ENCODE assay signal across 8 mouse cellular contexts in genomic region chr12:92302951-92303591, GRCm38 (mm10).
A peak's percentile ranks its signal among the peaks of the same experiment; 100 is the strongest.
DNase-seq lines count a peak whose midpoint lies in the region; ATAC-seq lines count a peak whose summit lies in the region.

No protein-coding gene starts in this region.

- H3K4me1 ChIP-seq in forebrain, embryonic 15.5 days: peaks cover 14% of the 10 kb centered on the region; the same call in 1 of the 2 replicates
- no peaks in the 10 kb centered on the region for H3K4me1 ChIP-seq in kidney, embryonic 14.5 days (ENCODE audit: control insufficient read depth, insufficient read depth, low read length)
- H3K4me1 ChIP-seq in limb, embryonic 11.5 days (ENCODE audit: control insufficient read depth, insufficient read depth, low read length): no peaks in the 10 kb centered on the region
- H3K4me1 ChIP-seq in neural tube, embryonic 11.5 days (ENCODE audit: control insufficient read depth, insufficient read depth, low read length): no peaks in the 10 kb centered on the region
- H3K4me1 ChIP-seq in stomach, embryonic 15.5 days: no peaks in the 10 kb centered on the region

- peak overlapping the region; percentile 27; the same call in 1 of the 2 replicates for H3K27ac ChIP-seq in forebrain, embryonic 15.5 days (replicated peaks)
- H3K27ac ChIP-seq in kidney, embryonic 14.5 days (ENCODE audit: low read depth, low read length): no peak overlapping the region
- H3K27ac ChIP-seq in limb, embryonic 11.5 days (replicated peaks; ENCODE audit: low read depth, low read length): no peak overlapping the region
- H3K27ac ChIP-seq in neural tube, embryonic 11.5 days (ENCODE audit: low read depth, low read length): no peak overlapping the region
- H3K27ac ChIP-seq in stomach, embryonic 15.5 days: no peak overlapping the region

- peak; percentile 92 for ATAC-seq in forebrain, embryonic 15.5 days (replicated peaks)
- peak; percentile 83; the same call in 1 of the 2 replicates for ATAC-seq in kidney, embryonic 14.5 days (ENCODE audit: low FRiP score, low TSS enrichment)
- ATAC-seq in limb, embryonic 11.5 days (ENCODE audit: insufficient number of reproducible peaks, low FRiP score, low TSS enrichment, low read depth): no peak
- ATAC-seq in neural tube, embryonic 11.5 days (ENCODE audit: insufficient read depth, low FRiP score, low TSS enrichment): peak; percentile 71; the same call in 1 of the 2 replicates
- ATAC-seq in stomach, embryonic 15.5 days (ENCODE audit: insufficient read depth, low FRiP score, low read depth): no peak

- no peaks in the 10 kb centered on the region for H3K27me3 ChIP-seq in forebrain, embryonic 15.5 days
- H3K27me3 ChIP-seq in kidney, embryonic 14.5 days (ENCODE audit: control insufficient read depth, insufficient read depth, low read length): no peaks in the 10 kb centered on the region
- no peaks in the 10 kb centered on the region for H3K27me3 ChIP-seq in limb, embryonic 11.5 days (ENCODE audit: control insufficient read depth, insufficient read depth, low read length)
- no peaks in the 10 kb centered on the region for H3K27me3 ChIP-seq in neural tube, embryonic 11.5 days (ENCODE audit: control insufficient read depth, insufficient read depth, low read length)
- no peaks in the 10 kb centered on the region for H3K27me3 ChIP-seq in stomach, embryonic 15.5 days (replicated peaks)

- no peak overlapping the region for H3K4me3 ChIP-seq in forebrain, embryonic 15.5 days
- H3K4me3 ChIP-seq in kidney, embryonic 14.5 days (ENCODE audit: low read length): no peak overlapping the region
- no peak overlapping the region for H3K4me3 ChIP-seq in limb, embryonic 11.5 days (ENCODE audit: low read depth, low read length)
- H3K4me3 ChIP-seq in neural tube, embryonic 11.5 days (ENCODE audit: low read depth, low read length): no peak overlapping the region
- H3K4me3 ChIP-seq in stomach, embryonic 15.5 days (replicated peaks): no peak overlapping the region

- no peaks in the 10 kb centered on the region for H3K36me3 ChIP-seq in forebrain, embryonic 15.5 days
- no peaks in the 10 kb centered on the region for H3K36me3 ChIP-seq in kidney, embryonic 14.5 days (ENCODE audit: control insufficient read depth, insufficient read depth, low read length)
- no peaks in the 10 kb centered on the region for H3K36me3 ChIP-seq in limb, embryonic 11.5 days (ENCODE audit: control insufficient read depth, insufficient read depth, low read length)
- H3K36me3 ChIP-seq in neural tube, embryonic 11.5 days (ENCODE audit: control insufficient read depth, insufficient read depth, low read length): no peaks in the 10 kb centered on the region
- H3K36me3 ChIP-seq in stomach, embryonic 15.5 days: no peaks in the 10 kb centered on the region

- H3K9ac ChIP-seq in forebrain, embryonic 15.5 days (replicated peaks): no peak overlapping the region
- no peak overlapping the region for H3K9ac ChIP-seq in kidney, embryonic 14.5 days (ENCODE audit: low read depth, low read length)
- H3K9ac ChIP-seq in limb, embryonic 11.5 days (ENCODE audit: low read length): no peak overlapping the region
- no peak overlapping the region for H3K9ac ChIP-seq in neural tube, embryonic 11.5 days (ENCODE audit: low read length)
- H3K9ac ChIP-seq in stomach, embryonic 15.5 days: no peak overlapping the region

- peak overlapping the region; percentile 23 for H3K4me2 ChIP-seq in forebrain, embryonic 15.5 days (replicated peaks)
- H3K4me2 ChIP-seq in kidney, embryonic 14.5 days (replicated peaks; ENCODE audit: low read depth, low read length): no peak overlapping the region
- H3K4me2 ChIP-seq in limb, embryonic 11.5 days (ENCODE audit: low read depth, severe bottlenecking): no peak overlapping the region
- no peak overlapping the region for H3K4me2 ChIP-seq in neural tube, embryonic 11.5 days (ENCODE audit: low read depth)
- peak overlapping the region; percentile 29 for H3K4me2 ChIP-seq in stomach, embryonic 15.5 days

- WGBS in forebrain, embryonic 15.5 days: 15% methylated on average over 14 of the region's 14 CpGs
- 23% methylated on average over 14 of the region's 14 CpGs for WGBS in kidney, embryonic 14.5 days
- WGBS in limb, embryonic 11.5 days: 29% methylated on average over 14 of the region's 14 CpGs
- 32% methylated on average over 14 of the region's 14 CpGs for WGBS in neural tube, embryonic 11.5 days
- WGBS in stomach, embryonic 15.5 days: 19% methylated on average over 14 of the region's 14 CpGs

- H3K9me3 ChIP-seq in forebrain, embryonic 15.5 days: no peaks in the 10 kb centered on the region
- H3K9me3 ChIP-seq in kidney, embryonic 14.5 days (ENCODE audit: control insufficient read depth, low read length): no peaks in the 10 kb centered on the region
- H3K9me3 ChIP-seq in limb, embryonic 11.5 days (ENCODE audit: control insufficient read depth, low read length): no peaks in the 10 kb centered on the region
- no peaks in the 10 kb centered on the region for H3K9me3 ChIP-seq in neural tube, embryonic 11.5 days (ENCODE audit: control insufficient read depth, low read length)
- H3K9me3 ChIP-seq in stomach, embryonic 15.5 days: no peaks in the 10 kb centered on the region

- DNase-seq in heart, postnatal 4 days: peak; percentile 54
- DNase-seq in heart, adult 11 months: no peak
- peak; percentile 57 for DNase-seq in cerebellum, adult 11 months
- DNase-seq in limb, embryonic 11.5 days (ENCODE audit: low spot score): peak; percentile 87
- peak; percentile 79 for DNase-seq in neural tube, embryonic 11.5 days (ENCODE audit: low spot score)

Comparison
In these comparisons a context has a peak if more than half of its experiments do, and no peak if none do; other contexts are left out.
1. ATAC-seq: peak in forebrain, embryonic 15.5 days (single experiment), kidney, embryonic 14.5 days (single experiment) and neural tube, embryonic 11.5 days (single experiment); none in limb, embryonic 11.5 days (single experiment) and stomach, embryonic 15.5 days (single experiment).
2. H3K4me2 ChIP-seq: peak in forebrain, embryonic 15.5 days (single experiment) and stomach, embryonic 15.5 days (single experiment); none in kidney, embryonic 14.5 days (single experiment), limb, embryonic 11.5 days (single experiment) and neural tube, embryonic 11.5 days (single experiment).